Mouse (Mus musculus) spleen, embryonic (tissue): ENCODE data around the gene Atat1.

Source experiments
- CTCF ChIA-PET: fragments of 350-600 bp; sonication (Branson Sonifier 250); formaldehyde crosslinking; loops from one replicate; lab custom pipeline; 2022; lab: Charles Lee

Gene Atat1

GRCm38 (mm10) chr17:35882924-35883323 is 27.0 kb downstream of the Atat1 start:
- CTCF ChIA-PET, result interaction anchor here (0.6 kb wide), 1 partner anchor 23 kb away, joined by 3 read pairs; no protein-coding TSS in a partner anchor

- CTCF ChIA-PET, result interaction anchor here (0.6 to 1.4 kb wide), 3 partner anchors 9 to 86 kb away, joined by 3 to 5 read pairs (median 3); no protein-coding TSS in a partner anchor
These were observed 30.4 kb downstream of the Atat1 start, which contains the start of gene Dhx16 for GRCm38 (mm10) chr17:35879245-35880057. Gene Dhx16, plus strand, starts transcription at chr17:35879819.

- CTCF ChIA-PET, result interaction anchor here (0.6 to 1.1 kb wide), 5 partner anchors 26 to 220 kb away, joined by 3 to 7 read pairs (median 3); partner anchors contain the start of gene Abcf1
These were observed 35.2 kb downstream of the Atat1 start for GRCm38 (mm10) chr17:35874721-35875120.

GRCm38 (mm10) chr17:35873774-35874519 is 35.9 kb downstream of the Atat1 start:
- CTCF ChIA-PET, result interaction anchor here (0.5 to 1.4 kb wide), 9 partner anchors 12 to 53 kb away, joined by 3 to 13 read pairs (median 4); partner anchors contain the start of genes Flot1 and Nrm

GRCm38 (mm10) chr17:35870884-35871696 is 38.8 kb downstream of the Atat1 start:
- CTCF ChIA-PET, result interaction anchor here (0.6 to 1.6 kb wide), 5 partner anchors 9 to 57 kb away, joined by 3 to 4 read pairs (median 3); partner anchors contain the start of genes Dhx16 and Mdc1

- CTCF ChIA-PET, result interaction anchor here (0.6 to 1.1 kb wide), 8 partner anchors 10 to 134 kb away, joined by 3 to 6 read pairs (median 3); partner anchors contain the start of genes Dhx16 and Mdc1
These were observed 39.6 kb downstream of the Atat1 start for GRCm38 (mm10) chr17:35870151-35870883.

GRCm38 (mm10) chr17:35869346-35870067 is 40.4 kb downstream of the Atat1 start:
- CTCF ChIA-PET, result interaction anchor here (0.6 to 1.1 kb wide), 3 partner anchors 33 to 133 kb away, joined by 3 to 4 read pairs (median 3); no protein-coding TSS in a partner anchor

- CTCF ChIA-PET, result interaction anchor here (1.1 kb wide), 1 partner anchor 50 kb away, joined by 4 read pairs; no protein-coding TSS in a partner anchor
These were observed 40.9 kb downstream of the Atat1 start for GRCm38 (mm10) chr17:35868961-35869345.

GRCm38 (mm10) chr17:35868165-35868820 is 41.6 kb downstream of the Atat1 start:
- CTCF ChIA-PET, result no interaction called here

- CTCF ChIA-PET, result interaction anchor here (0.9 to 1.0 kb wide), 2 partner anchors 30 to 31 kb away, joined by 3 to 4 read pairs; no protein-coding TSS in a partner anchor
These were observed 42.7 kb downstream of the Atat1 start for GRCm38 (mm10) chr17:35866911-35867890.

- CTCF ChIA-PET, result interaction anchor here (0.9 to 1.0 kb wide), 2 partner anchors 29 to 30 kb away, joined by 3 to 4 read pairs; no protein-coding TSS in a partner anchor
These were observed 43.5 kb downstream of the Atat1 start for GRCm38 (mm10) chr17:35866281-35866831.

- CTCF ChIA-PET, result no interaction called here
These were observed 44.2 kb downstream of the Atat1 start, which contains the start of gene Ppp1r18 for GRCm38 (mm10) chr17:35865481-35866280. Gene Ppp1r18, plus strand, starts transcription at chr17:35865593.

- CTCF ChIA-PET, result no interaction called here
These were observed 45.0 kb downstream of the Atat1 start for GRCm38 (mm10) chr17:35864832-35865353.

- CTCF ChIA-PET, result interaction anchor here (0.5 to 0.9 kb wide), 2 partner anchors 11 to 13 kb away, joined by 3 read pairs; no protein-coding TSS in a partner anchor
These were observed 48.5 kb downstream of the Atat1 start, which contains the start of gene Nrm for GRCm38 (mm10) chr17:35861198-35861857. Gene Nrm, plus strand, starts transcription at chr17:35861318.

GRCm38 (mm10) chr17:35860831-35861197 is 49.1 kb downstream of the Atat1 start:
- CTCF ChIA-PET, result interaction anchor here (0.5 to 0.6 kb wide), 2 partner anchors 11 to 35 kb away, joined by 3 read pairs; no protein-coding TSS in a partner anchor
